Mouse (Mus musculus): ENCODE results near the gene Coro6.

Gene Coro6

DNA sequence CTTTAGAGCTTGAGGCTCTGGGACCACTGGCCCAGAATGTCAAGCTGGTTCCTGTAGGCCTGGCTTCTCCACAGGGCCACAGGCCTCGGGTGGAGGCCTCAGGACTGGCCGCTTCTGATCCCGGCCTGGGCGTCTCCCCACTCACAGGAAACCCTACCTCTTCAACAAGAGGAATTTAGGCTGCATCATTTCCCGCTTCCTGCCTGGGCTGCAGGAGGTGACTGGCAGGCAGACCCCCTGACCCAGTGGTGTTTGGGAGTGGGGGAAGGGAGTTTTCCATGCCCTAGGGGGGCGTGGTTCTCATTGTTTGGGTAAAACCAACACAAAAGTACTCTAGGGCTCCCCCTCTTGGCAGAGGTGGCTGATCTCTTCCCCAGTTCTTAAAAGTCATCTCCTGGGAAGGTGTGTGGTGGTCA lies 35.1 kb downstream of the Coro6 start:
- no peak; the same call in 1 of the 2 replicates for TF ChIP-seq GATA4 (IDR thresholded peaks at IDR 0.05; ENCODE audit: insufficient replicate concordance, low read length)

DNA sequence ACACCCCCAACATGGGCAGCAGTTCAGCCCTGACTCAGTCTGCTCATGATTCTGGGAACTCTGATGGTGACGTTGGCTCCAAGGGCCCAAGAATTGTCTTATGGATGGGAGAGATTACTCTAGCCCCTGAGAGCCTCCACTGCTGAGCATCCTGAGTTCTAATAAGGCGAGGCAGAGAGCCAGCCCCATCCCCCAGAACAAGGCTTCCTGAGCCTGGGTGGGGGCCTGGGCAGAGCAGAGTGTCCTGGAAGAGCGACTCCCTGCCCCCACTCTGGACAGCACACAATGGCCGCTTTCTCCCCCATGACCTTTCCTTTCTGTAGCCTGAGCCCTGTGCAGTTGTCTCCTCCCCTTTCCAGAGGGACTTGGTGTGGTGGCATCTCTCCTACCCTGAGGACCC lies 35.6 kb downstream of the Coro6 start:
- TF ChIP-seq GATA4 (IDR thresholded peaks at IDR 0.05; ENCODE audit: insufficient replicate concordance, low read length) = no peak

DNA sequence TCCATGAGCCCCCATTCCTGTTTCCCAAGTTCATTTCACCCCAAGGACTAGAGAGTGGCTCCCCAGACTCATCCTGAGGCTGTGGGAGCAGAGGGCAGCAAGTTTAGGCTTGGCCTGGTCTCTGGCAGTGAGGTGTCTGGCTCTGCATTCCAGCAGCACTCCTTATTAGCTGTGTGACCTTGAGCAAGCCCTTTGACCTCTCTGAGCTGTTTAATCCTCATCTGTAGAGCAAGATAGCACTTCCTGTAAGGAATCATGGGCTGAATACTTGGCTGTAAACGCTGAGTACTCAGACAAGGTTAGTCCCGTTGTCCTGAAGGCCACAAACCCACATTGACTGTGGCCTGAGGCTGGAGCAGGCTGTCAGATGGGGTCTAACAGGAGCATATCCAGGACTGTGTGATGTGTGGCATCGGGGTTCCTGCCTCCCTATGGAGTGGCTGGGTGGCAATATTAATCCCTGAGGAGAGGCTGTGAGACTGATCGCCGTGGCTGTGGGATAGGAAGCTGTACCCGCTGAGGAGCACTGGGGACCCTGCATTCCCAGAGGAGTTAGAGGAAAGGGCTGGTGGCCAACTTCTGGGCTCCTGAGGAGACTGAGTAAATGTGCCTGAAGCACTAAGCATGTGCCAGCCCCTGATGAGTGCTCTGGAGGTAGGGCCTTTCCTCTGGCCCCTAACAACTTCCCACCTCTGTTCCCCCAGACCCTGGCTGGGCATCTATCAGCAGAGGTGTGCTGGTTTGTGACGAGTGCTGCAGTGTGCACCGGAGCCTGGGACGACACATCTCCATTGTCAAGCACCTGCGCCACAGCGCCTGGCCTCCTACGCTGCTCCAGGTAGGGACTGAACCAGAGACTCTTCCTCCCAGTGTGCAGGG lies 36.3 kb downstream of the Coro6 start:
- TF ChIP-seq GATA4 (IDR thresholded peaks at IDR 0.05; ENCODE audit: insufficient replicate concordance, low read length) = no peak

DNA sequence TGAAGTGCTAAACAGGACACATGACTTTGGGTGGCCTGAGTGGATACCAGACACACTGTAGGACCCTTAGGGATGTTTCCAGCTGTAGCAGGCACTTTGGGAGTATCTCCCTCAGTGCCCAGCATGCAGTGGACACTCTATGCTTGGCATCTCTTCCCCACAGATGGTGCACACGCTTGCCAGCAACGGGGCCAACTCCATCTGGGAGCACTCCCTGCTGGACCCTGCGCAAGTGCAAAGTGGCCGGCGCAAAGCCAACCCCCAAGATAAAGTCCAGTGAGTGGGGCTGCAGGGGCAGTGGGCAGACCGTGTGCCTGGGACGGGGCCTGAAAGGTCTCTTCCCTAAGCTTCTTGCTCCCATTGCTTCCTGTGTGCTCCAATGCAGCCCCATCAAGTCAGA lies 37.1 kb downstream of the Coro6 start:
- TF ChIP-seq GATA4 (IDR thresholded peaks at IDR 0.05; ENCODE audit: insufficient replicate concordance, low read length) = no peak

DNA sequence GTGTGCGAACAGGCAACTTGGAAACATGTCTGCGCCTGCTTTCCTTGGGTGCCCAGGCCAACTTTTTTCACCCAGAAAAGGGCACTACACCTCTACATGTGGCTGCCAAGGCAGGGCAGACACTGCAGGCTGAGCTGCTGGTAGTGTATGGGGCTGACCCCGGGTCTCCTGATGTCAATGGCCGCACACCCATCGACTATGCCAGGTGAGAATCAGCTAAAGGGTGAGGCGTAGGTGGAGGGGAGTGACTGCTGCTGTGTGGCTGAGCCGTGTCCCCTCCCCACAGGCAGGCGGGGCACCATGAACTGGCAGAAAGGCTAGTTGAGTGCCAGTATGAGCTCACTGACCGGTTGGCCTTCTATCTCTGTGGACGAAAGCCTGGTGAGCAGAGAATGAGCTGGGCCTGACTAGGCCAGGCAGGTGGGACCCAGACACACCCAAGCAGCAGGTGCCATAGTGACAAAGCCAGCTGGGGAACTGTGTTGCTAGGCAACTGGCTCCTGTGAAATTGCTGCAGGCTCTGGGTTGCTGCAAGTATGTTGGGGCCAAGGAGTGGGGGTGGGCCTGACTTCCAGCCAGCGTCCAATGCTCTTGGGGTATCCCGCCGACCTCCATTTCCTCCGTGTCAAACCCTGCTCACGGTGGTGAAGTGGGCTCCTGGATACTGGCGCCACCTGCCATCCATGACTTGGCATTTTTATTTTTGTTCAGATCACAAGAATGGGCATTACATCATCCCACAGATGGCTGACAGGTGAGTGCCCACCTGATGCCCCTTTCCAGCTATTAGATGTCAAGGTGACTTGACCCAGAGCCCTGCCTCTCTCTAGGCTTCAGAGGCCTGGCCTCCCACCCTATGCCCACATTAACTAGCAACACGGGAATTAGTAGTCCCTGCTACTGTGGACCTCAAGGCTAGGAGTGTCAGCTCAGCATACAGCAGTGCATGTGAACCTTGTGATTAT lies 38.4 kb downstream of the Coro6 start:
- TF ChIP-seq GATA4 (IDR thresholded peaks at IDR 0.05; ENCODE audit: insufficient replicate concordance, low read length) = no peak

DNA sequence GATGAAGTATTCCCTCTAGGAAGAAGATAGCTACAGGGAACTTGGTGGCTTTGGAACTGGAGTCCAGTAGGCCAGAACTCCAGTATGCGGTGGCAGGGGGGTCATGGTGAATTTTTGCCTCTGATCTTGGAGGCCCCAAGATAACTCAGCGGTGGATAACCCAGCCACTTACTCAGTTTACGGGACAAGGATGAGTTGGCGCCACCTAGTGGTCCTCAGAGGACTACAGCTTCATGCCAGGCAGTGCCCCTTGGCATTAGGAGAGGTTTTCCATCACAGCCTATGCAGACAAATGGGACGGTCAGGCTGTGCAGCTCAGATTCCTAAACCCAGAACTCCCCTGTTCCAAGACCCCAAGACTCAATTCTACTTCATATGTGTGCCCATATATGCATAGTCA lies 39.2 kb downstream of the Coro6 start:
- no peak for TF ChIP-seq GATA4 (IDR thresholded peaks at IDR 0.05; ENCODE audit: insufficient replicate concordance, low read length)

DNA sequence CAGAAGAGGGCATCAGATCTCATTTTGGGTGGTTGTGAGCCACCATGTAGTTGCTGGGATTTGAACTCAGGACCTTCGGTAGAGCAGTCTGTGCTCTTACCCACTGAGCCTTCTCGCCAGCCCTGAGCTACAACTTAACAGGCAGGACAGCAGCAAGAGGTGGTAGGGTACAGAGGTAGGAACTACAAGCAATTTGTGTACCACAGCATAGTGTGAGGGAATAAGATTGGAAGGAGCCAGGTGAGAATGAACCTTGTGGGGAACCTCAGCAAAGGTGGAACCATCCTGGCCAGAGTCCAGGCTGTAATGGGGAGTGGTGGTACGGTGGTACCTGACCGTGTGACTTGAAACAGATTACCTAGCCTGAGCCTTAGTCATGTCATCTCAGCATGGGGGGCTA lies 39.8 kb downstream of the Coro6 start:
- TF ChIP-seq GATA4 (IDR thresholded peaks at IDR 0.05; ENCODE audit: insufficient replicate concordance, low read length) = no peak

DNA sequence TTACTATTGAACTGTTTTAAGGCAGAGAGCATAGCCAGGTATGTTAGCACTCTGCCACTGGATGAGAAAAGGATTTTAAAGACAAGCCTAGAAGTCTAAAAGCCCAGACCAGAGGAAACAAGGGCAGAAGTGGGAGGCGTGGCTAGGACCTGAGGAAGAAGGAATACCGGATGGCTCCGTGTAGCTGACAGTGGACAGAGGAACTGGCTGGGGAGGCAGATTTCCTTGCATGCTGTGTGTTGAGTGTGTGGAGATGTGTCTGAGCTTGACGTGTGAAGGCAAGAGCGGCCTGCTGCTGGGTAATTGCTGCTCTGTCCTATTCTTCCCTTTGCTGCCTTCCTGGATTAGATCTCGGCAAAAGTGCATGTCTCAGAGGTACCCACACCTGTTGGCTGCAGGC lies 40.3 kb downstream of the Coro6 start:
- no peak for TF ChIP-seq GATA4 (IDR thresholded peaks at IDR 0.05; ENCODE audit: insufficient replicate concordance, low read length)

DNA sequence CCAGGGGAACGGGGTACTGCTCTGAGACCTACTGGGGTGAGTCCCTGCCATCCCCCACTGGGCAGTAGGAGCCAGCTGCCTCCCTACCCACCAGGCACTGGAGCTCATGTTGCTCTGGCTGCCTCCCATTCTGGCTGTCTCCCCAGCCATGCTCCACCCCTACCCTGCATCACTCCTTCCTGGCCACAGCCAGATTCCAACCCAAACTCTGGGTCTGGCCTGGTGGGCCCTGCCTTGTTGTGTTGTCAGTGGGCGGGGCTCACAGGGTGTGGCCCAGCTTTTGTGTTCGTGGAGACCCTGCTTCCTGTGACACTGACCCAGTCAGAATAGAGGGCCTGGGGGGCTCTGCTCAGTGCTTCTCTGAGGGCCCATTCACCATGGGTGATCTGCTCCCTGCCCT lies 41.3 kb downstream of the Coro6 start:
- TF ChIP-seq GATA4 (IDR thresholded peaks at IDR 0.05; ENCODE audit: insufficient replicate concordance, low read length) = no peak

DNA sequence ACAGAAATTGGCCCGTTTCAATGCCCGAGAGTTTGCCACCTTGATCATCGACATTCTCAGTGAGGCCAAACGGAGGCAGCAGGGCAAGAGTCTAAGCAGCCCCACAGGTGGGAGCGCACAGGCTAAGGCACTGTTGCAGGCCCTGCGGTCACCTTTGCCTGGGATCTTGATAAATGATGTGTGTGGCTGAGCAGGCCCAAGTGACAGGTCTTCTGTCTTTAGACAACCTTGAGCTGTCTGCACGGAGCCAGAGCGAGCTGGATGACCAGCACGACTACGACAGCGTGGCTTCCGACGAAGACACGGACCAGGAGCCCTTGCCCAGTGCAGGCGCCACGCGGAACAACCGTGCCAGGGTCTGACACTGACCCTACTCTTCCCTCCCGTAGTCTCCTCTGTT lies 42.2 kb downstream of the Coro6 start:
- no peak for TF ChIP-seq GATA4 (IDR thresholded peaks at IDR 0.05; ENCODE audit: insufficient replicate concordance, low read length)

DNA sequence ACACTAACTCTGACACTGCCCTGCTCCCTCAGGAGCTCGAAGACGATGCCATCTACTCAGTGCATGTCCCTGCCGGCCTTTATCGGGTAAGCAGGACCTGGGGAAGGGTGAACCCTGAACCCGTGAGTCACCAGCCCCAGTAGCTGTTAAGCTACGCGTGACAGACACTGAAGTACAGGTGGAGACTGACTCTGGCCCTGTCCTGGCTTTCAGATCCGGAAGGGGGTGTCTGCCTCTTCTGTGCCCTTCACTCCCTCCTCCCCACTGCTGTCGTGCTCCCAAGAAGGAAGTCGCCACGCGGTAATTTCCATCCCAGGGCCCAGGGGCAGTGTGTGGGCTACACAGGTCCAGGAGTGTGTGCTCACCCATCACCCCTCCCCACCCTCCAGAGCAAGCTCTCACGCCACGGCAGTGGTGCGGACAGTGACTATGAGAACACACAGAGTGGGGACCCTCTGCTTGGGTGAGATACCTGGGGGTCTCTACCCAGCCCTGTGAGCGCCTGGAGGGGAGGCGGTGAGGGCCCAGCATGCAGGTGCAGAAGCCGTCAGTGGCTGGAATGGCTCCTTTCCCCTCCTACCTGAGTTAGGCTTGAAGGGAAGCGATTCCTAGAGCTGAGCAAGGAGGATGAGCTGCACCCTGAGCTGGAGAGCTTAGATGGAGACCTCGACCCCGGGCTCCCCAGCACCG lies 43.2 kb downstream of the Coro6 start:
- no peak for TF ChIP-seq GATA4 (IDR thresholded peaks at IDR 0.05; ENCODE audit: insufficient replicate concordance, low read length)

DNA sequence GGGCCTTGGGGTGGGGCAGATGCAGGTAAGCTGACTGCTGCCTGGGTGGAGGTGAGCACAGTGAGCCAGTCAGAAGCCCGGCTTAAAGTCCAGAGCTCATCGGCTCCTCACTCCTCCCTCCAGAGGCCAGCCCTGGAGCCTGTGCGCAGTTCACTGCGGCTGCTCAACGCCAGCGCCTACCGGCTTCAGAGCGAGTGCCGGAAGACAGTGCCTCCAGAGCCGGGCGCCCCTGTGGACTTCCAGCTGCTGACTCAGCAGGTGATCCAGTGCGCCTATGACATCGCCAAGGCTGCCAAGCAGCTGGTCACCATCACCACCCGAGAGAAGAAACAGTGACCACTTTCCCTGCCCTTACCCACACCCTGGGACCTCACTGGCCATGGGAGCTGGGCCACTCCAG lies 44.1 kb downstream of the Coro6 start:
- TF ChIP-seq GATA4 (IDR thresholded peaks at IDR 0.05; ENCODE audit: insufficient replicate concordance, low read length) = no peak

DNA sequence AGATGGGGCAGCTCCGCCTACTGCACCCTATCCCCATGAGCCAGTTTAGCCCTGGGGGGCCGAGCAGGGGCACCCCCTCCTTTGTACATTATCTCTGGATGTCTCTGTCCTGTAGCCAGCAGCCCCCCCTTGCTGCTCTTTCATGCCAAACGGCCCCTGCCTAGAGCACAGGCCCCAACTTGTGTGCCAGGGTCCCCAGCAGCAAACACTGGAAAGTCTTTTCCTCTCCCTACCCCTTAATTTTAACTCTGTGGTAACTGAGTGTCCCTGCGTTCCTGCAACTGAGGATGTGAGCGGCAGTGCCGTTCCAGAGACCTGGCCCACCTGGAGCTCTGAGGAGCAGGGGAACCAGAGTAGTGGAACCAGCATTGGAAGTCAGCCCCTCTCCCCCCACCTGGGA lies 44.7 kb downstream of the Coro6 start:
- no peak for TF ChIP-seq GATA4 (IDR thresholded peaks at IDR 0.05; ENCODE audit: insufficient replicate concordance, low read length)

DNA sequence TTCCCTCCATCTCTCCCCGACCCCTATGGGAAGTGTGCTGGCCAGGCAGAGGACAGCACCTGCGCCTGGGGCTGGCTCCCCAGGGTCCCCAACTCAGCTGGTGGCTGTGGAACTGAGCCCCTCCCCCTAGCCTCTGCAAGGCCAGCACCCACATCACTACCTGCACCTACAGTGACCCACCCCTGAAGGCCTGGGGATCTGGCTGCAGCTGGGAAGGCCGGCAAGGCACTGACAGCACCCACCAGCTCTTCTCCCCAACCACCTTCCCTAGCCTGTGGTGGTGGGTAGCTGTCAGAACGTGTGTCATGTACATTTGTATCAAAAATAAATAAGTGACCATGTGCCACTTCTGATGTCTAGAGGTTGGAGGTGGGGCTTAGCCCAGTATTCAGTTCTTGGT lies 45.2 kb downstream of the Coro6 start:
- TF ChIP-seq GATA4 (IDR thresholded peaks at IDR 0.05; ENCODE audit: insufficient replicate concordance, low read length) = no peak
